Mouse (Mus musculus): Measurements from ENCODE around the gene Amd1.

GRCm38 (mm10) chr10:40271216-40271615 is 30.8 kb downstream of the Amd1 start:
- TF ChIP-seq CTCF (IDR thresholded peaks at IDR 0.05; ENCODE audit: insufficient read depth, low read length), result no peak
- TF ChIP-seq POLR2A (IDR thresholded peaks at IDR 0.05; ENCODE audit: borderline replicate concordance, extremely low read depth, low read depth, low read length), result no peak
